Mouse (Mus musculus): ENCODE measurements around the gene Mthfd1.

Gene Mthfd1

DNA sequence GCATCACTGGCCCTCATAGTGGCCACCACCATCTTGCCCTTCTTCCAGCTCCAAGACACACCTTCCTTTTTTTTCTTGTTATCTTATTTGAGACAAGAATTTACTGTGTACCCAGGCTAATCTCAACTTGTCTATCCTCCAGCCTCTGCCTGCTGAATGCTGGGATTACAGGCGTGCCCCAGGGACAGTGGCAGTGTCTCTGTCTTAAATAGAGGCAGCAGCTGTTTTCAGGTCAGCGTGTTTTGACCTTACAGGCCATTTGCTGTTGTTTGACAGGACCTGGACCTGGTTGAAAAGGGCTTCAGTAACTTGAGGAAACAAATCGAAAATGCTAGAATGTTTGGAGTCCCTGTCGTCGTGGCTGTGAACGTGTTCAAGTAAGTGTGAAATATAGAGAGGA lies 55.5 kb downstream of the Mthfd1 start:
- TF ChIP-seq NANOG (IDR thresholded peaks at IDR 0.05; ENCODE audit: borderline replicate concordance, low read length) (no peak), POU5F1 (IDR thresholded peaks at IDR 0.05; ENCODE audit: borderline replicate concordance, low read length) (no peak), CTCF (conservative IDR thresholded peaks at IDR 0.05; ENCODE audit: low read length) (no peak)
- Histone ChIP-seq H3K27me3 (ENCODE audit: insufficient read depth, low read length) (no peaks in the 10 kb centered on the region), H3K9me3 (ENCODE audit: low read length) (no peaks in the 10 kb centered on the region), H3K36me3 (ENCODE audit: insufficient read depth, low read length) (peaks cover 99% of the 10 kb centered on the region), H3K4me3 (replicated peaks; ENCODE audit: low read length) (no peak overlapping the region), H3K4me1 (replicated peaks; ENCODE audit: low read depth, low read length) (peaks cover 19% of the 10 kb centered on the region)

DNA sequence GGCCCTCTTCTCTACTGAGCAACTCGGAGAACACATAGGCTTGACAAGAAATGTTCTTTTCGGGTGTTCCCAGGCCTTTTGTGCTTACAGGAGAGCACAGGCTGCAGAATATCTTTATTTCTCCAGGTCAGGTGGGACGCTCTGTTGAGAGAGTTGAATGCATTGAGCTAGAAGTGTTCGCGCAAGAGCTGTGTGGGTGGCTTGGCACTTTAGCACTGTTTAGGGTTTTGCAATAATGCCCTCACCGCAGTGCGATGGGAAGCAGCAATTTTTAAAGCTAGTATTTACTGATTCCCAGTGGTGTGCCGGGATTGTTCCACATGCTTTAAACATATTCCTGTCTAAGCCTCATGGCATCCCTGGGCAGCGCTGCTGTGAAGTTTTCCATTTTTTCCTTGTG lies 56.1 kb downstream of the Mthfd1 start:
- TF ChIP-seq POU5F1 (IDR thresholded peaks at IDR 0.05; ENCODE audit: borderline replicate concordance, low read length) (no peak), NANOG (IDR thresholded peaks at IDR 0.05; ENCODE audit: borderline replicate concordance, low read length) (no peak), CTCF (conservative IDR thresholded peaks at IDR 0.05; ENCODE audit: low read length) (no peak)
- no peaks in the 10 kb centered on the region for H3K9me3 ChIP-seq (ENCODE audit: low read length)

DNA sequence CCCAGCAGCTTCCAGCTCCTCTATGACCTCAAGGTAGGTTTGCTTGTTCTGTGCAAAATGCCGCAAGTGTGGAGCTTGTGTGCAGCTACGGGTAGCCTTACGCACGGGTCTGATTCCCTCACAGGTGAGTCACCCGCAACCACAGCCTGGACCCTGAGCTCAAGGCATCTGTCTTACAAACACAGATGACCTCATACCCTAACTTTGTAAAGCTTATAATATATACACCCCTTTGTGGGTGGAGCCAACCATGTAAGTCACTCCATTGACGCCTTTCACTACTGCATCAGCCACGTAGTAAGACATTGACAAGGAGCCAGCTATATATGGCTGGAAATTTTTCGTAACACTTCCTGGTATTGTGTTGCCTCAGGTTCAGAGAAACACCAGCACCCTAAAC lies 56.9 kb downstream of the Mthfd1 start:
- peaks cover 7% of the 10 kb centered on the region for H3K4me1 ChIP-seq (replicated peaks; ENCODE audit: low read depth, low read length)
- TF ChIP-seq NANOG (IDR thresholded peaks at IDR 0.05; ENCODE audit: borderline replicate concordance, low read length) (no peak), CTCF (conservative IDR thresholded peaks at IDR 0.05; ENCODE audit: low read length) (no peak), POU5F1 (IDR thresholded peaks at IDR 0.05; ENCODE audit: borderline replicate concordance, low read length) (no peak)
- no peaks in the 10 kb centered on the region for H3K9me3 ChIP-seq (ENCODE audit: low read length)
- no peak overlapping the region for H3K4me3 ChIP-seq (replicated peaks; ENCODE audit: low read length)
- H3K27me3 ChIP-seq (ENCODE audit: insufficient read depth, low read length), result no peaks in the 10 kb centered on the region
- peaks cover 100% of the 10 kb centered on the region for H3K36me3 ChIP-seq (ENCODE audit: insufficient read depth, low read length)

More for the DNA sequence above, 56.1 kb downstream of the Mthfd1 start:
- H3K4me1 ChIP-seq (replicated peaks; ENCODE audit: low read depth, low read length), result peaks cover 15% of the 10 kb centered on the region
- no peak overlapping the region for H3K4me3 ChIP-seq (replicated peaks; ENCODE audit: low read length)
- peaks cover 100% of the 10 kb centered on the region for H3K36me3 ChIP-seq (ENCODE audit: insufficient read depth, low read length)
- H3K27me3 ChIP-seq (ENCODE audit: insufficient read depth, low read length), result no peaks in the 10 kb centered on the region

DNA sequence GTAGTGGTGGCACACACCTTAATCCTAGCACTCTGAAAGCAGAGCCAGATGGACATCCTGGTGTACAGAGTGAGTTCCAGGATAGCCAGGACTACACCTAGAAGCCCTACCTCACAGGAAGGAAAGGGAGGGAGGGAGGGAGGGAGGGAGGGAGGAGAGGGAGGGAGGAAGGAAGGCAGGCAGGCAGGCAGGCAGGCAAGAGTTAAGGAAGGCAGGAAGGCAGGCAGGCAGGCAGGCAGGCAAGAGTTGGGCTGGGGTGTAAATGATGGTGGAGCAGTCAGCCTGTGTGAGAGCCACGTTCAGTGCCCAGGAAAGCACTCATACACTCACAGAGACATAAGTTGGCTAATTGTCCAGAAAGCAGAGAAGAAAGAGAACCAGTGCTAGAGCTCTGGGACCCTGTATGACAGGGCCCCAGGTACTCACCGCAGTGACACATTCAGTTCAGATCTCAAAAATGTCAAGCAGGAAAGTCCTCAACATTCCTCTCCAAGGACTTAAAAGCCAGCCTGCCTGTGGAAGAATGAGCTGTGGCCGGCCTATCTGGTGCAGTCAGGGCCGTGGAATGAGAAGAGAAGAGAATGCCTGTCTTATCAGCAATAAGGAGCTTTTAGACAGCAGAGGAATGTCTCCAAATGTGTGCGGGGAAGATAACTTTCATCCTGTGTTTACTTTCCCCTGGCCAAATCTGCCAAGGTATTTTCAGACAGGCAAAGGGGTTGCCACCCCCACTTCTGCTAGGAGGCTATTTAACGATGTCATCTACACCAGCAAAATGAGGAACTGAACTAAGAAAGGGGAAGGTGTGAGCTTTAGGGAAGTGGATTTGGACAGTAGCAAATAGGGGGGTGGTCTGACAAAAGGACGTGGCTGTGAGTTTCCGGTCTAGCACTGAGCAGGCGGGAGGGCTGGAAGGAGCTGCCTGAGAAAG lies 63.4 kb downstream of the Mthfd1 start:
- Histone ChIP-seq H3K4me3 (replicated peaks; ENCODE audit: low read length) (no peak overlapping the region), H3K9me3 (ENCODE audit: low read length) (no peaks in the 10 kb centered on the region), H3K4me1 (replicated peaks; ENCODE audit: low read depth, low read length) (no peaks in the 10 kb centered on the region), H3K36me3 (ENCODE audit: insufficient read depth, low read length) (peaks cover 98% of the 10 kb centered on the region), H3K27me3 (ENCODE audit: insufficient read depth, low read length) (no peaks in the 10 kb centered on the region)
- TF ChIP-seq CTCF (conservative IDR thresholded peaks at IDR 0.05; ENCODE audit: low read length) (no peak), NANOG (IDR thresholded peaks at IDR 0.05; ENCODE audit: borderline replicate concordance, low read length) (no peak), POU5F1 (IDR thresholded peaks at IDR 0.05; ENCODE audit: borderline replicate concordance, low read length) (no peak)

DNA sequence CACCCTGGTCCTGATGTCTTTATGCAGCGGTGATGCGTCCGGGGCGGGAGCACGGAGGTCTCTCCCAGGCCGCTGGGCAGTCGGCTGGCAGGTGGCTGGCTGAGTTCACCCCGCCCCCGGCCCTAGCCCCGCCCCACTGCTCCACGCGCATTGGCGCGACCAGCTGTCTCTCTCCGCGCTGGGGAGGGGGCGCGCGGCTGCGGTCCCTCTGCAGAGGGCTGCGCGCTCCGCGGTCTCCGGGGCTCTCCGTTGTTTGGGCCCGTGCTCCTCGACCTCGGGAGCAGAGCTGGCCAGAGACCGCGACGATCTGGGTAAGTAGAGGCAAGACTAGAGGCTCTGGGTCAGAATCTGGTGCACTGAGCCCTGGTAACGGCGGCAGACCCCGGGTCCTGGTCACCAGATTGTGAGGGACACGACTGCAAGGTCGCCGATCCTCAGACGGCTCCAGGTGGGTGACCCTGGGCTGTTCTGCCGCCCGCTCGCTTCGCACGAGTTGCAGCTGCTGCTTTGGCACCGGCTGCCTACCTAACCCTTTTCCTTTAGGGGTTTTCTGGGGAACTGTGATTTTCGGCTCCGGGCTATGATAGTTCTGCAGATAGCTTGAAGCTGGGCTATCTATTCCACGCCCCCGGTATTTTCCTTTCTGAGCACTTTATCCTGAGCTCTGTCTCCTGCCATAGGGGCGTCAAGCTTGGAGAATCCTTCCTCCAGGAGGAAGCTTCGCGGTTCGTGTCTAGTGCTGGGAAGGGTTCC lies 69.8 kb downstream of the Mthfd1 start, which contains the start of gene Akap5:
TSS of gene Akap5 (plus strand) at position 213 of the 753 bp plus-strand sequence.
- Histone ChIP-seq H3K4me1 (replicated peaks; ENCODE audit: low read depth, low read length) (peaks cover 24% of the 10 kb centered on the region), H3K36me3 (ENCODE audit: insufficient read depth, low read length) (peaks cover 58% of the 10 kb centered on the region), H3K4me3 (replicated peaks; ENCODE audit: low read length) (peak within 1 kb of the TSS; percentile 84), H3K9me3 (ENCODE audit: low read length) (no peaks in the 10 kb centered on the region), H3K27me3 (ENCODE audit: insufficient read depth, low read length) (peaks cover 22% of the 10 kb centered on the region)
- TF ChIP-seq NANOG (IDR thresholded peaks at IDR 0.05; ENCODE audit: borderline replicate concordance, low read length), result no peak
- TF ChIP-seq CTCF (conservative IDR thresholded peaks at IDR 0.05; ENCODE audit: low read length), result no peak
- TF ChIP-seq POU5F1 (IDR thresholded peaks at IDR 0.05; ENCODE audit: borderline replicate concordance, low read length), result no peak

DNA sequence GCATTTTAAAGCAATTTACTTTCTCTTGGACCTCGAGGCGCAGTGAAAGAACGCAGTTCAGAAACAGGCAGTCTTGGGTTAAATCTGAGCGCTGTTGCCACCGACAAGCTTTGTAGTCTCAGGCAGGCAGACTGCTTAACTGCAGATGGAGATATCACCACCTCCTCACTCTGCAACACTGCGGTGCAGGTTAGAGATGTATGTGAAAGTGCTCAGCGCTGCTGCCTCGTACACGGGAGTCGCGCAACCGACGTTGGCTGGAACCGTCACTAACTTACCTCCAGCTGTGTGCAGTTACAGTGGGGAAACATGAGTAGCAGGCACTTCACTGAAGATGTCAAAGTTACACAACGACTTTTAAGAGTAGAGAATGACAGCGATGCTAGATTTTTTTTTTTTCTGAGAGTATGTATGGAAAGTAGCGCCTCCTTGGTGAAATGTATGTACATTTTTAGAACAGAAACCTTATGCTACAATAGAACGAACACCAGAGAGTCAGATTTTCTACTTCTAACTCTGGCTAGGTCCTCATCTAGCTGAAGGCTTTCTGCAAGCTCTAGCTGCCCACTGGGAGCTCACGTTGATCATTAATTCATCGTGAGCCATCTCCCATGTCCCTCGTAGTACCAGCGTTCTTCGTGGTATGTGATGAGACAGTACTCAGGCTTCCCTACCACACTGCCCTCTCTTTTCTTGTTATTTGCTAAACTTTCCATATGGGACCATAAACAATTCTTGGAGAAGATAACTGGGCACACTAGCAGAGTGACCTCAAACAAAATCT lies 71.5 kb downstream of the Mthfd1 start:
- H3K27me3 ChIP-seq (ENCODE audit: insufficient read depth, low read length), result peaks cover 22% of the 10 kb centered on the region
- no peak overlapping the region for H3K4me3 ChIP-seq (replicated peaks; ENCODE audit: low read length)
- TF ChIP-seq NANOG (IDR thresholded peaks at IDR 0.05; ENCODE audit: borderline replicate concordance, low read length), result no peak
- no peak for TF ChIP-seq POU5F1 (IDR thresholded peaks at IDR 0.05; ENCODE audit: borderline replicate concordance, low read length)
- no peak for TF ChIP-seq CTCF (conservative IDR thresholded peaks at IDR 0.05; ENCODE audit: low read length)
- H3K9me3 ChIP-seq (ENCODE audit: low read length), result no peaks in the 10 kb centered on the region
- peaks cover 24% of the 10 kb centered on the region for H3K4me1 ChIP-seq (replicated peaks; ENCODE audit: low read depth, low read length)
- peaks cover 40% of the 10 kb centered on the region for H3K36me3 ChIP-seq (ENCODE audit: insufficient read depth, low read length)

DNA sequence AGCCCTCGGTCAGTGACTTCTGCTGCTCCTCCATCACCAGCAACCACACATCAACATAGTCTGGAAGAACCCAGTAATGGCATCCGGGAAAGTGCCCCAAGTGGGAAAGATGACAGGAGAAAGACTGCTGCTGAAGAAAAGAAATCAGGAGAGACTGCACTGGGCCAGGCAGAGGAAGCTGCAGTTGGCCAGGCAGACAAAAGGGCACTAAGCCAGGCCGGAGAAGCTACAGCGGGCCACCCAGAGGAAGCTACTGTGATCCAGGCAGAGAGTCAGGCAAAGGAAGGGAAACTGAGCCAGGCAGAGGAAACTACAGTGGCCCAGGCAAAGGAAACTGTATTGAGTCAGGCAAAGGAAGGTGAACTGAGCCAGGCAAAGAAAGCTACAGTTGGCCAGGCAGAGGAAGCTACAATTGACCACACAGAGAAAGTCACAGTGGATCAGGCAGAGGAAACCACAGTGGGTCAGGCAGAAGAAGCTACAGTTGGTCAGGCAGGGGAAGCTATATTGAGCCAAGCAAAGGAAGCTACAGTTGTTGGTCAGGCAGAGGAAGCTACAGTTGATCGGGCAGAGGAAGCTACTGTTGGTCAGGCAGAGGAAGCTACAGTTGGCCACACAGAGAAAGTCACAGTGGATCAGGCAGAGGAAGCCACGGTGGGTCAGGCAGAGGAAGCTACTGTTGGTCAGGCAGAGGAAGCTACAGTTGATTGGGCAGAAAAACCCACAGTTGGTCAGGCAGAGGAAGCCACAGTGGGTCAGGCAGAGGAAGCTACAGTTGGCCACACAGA lies 73.7 kb downstream of the Mthfd1 start:
- peaks cover 22% of the 10 kb centered on the region for H3K27me3 ChIP-seq (ENCODE audit: insufficient read depth, low read length)
- H3K9me3 ChIP-seq (ENCODE audit: low read length), result no peaks in the 10 kb centered on the region
- TF ChIP-seq POU5F1 (IDR thresholded peaks at IDR 0.05; ENCODE audit: borderline replicate concordance, low read length) (no peak), NANOG (IDR thresholded peaks at IDR 0.05; ENCODE audit: borderline replicate concordance, low read length) (no peak), CTCF (conservative IDR thresholded peaks at IDR 0.05; ENCODE audit: low read length) (no peak)
- peaks cover 18% of the 10 kb centered on the region for H3K36me3 ChIP-seq (ENCODE audit: insufficient read depth, low read length)
- no peak overlapping the region for H3K4me3 ChIP-seq (replicated peaks; ENCODE audit: low read length)
- H3K4me1 ChIP-seq (replicated peaks; ENCODE audit: low read depth, low read length), result peaks cover 23% of the 10 kb centered on the region

Data from E14TG2a.4 (cell line).